Mouse (Mus musculus) spleen, adult 2 months (tissue): ENCODE data around the gene Eif4a2. TPM values are rescaled to one million over a fixed set of nuclear protein-coding genes. Genes with fewer than 3 reads are reported as not detected.

Experiments used
- DNase-seq, 2 experiments: peaks; one replicate each; pipeline versions ENCODE4 v3.0.0 to v3.0.0-alpha.2; 2012 to 2021; ENCODE audit warnings: low spot score in 2 of 2, low read depth in 1 of 2
- H3K27ac ChIP-seq: fragments of 200-500 bp; 2 replicates; pipeline ENCODE4 v1.5.1; 2012; ENCODE audit warnings: low read length, inconsistent platforms; ENCODE audit not compliant: insufficient read depth
- H3K27me3 ChIP-seq: fragments of 200-500 bp; 2 replicates; pipeline ENCODE4 v1.6.1; 2012; ENCODE audit warnings: mild to moderate bottlenecking, moderate library complexity, low read length, inconsistent platforms; ENCODE audit not compliant: control insufficient read depth, insufficient read depth
- H3K36me3 ChIP-seq: fragments of 200-500 bp; 2 replicates; pipeline ENCODE4 v1.6.1; 2012; ENCODE audit warnings: mild to moderate bottlenecking, low read length, inconsistent platforms; ENCODE audit not compliant: control insufficient read depth, insufficient read depth
- H3K4me1 ChIP-seq: fragments of 200-500 bp; 2 replicates; pipeline ENCODE4 v1.6.1; 2011; ENCODE audit warnings: inconsistent platforms; ENCODE audit not compliant: control insufficient read depth, insufficient read depth, insufficient read length
- H3K4me3 ChIP-seq: fragments of 200-500 bp; 2 replicates; pipeline ENCODE4 v1.5.1; 2011; ENCODE audit warnings: mild to moderate bottlenecking, inconsistent platforms; ENCODE audit not compliant: insufficient read depth, insufficient read length; ENCODE audit errors: extremely low read depth
- CTCF ChIP-seq: fragments of 200-500 bp; IDR thresholded peaks from 2 replicates; pipeline ENCODE4 v1.5.1; 2011; ENCODE audit warnings: mild to moderate bottlenecking, inconsistent platforms; ENCODE audit not compliant: insufficient read depth, insufficient read length, insufficient replicate concordance; ENCODE audit errors: extremely low read depth
- POLR2A ChIP-seq: fragments of 200-500 bp; IDR thresholded peaks from 2 replicates; pipeline ENCODE4 v1.6.1; 2011; ENCODE audit warnings: low read depth, low read length, inconsistent platforms
- WGBS: fragments of 180-500 bp; shearing (Covaris S2); methylation state at CpG from one replicate; pipeline ENCODE4 v1.1.7; 2018; 5-methylcytosine and 5-hydroxymethylcytosine counted together
- polyA plus RNA-seq: library from polyadenylated mRNA; depleted of rRNA; stranded (reverse); fragments of >200 nt; gene quantifications from 2 replicates; pipeline ENCODE4 v1.2.3, GENCODE M21; 2012; rRNA removed

The Eif4a2 gene
- polyA plus RNA-seq, 1 experiment, result 62.8 TPM

- Histone ChIP-seq H3K27ac (no peak overlapping the region), H3K36me3 (no peaks in the 10 kb centered on the region), H3K4me1 (no peaks in the 10 kb centered on the region), H3K4me3 (no peak overlapping the region), H3K27me3 (no peaks in the 10 kb centered on the region)
- DNase-seq, result no peak
- WGBS, result 93% methylated on average over 7 of the region's 7 CpGs
- TF ChIP-seq CTCF, result no peak
- no peak for TF ChIP-seq POLR2A
Observed at GRCm38 (mm10) chr16:23158292-23158691, 51.0 kb downstream of the Eif4a2 start.

GRCm38 (mm10) chr16:23158957-23159356, 51.7 kb downstream of the Eif4a2 start:
- Histone ChIP-seq H3K36me3 (no peaks in the 10 kb centered on the region), H3K4me1 (no peaks in the 10 kb centered on the region), H3K27me3 (no peaks in the 10 kb centered on the region), H3K27ac (no peak overlapping the region), H3K4me3 (no peak overlapping the region)
- no peak for DNase-seq
- 80% methylated on average over 2 of the region's 2 CpGs for WGBS
- no peak for TF ChIP-seq POLR2A
- no peak for TF ChIP-seq CTCF

GRCm38 (mm10) chr16:23159749-23160148, 52.5 kb downstream of the Eif4a2 start:
- WGBS, result 46% methylated on average over 2 of the region's 2 CpGs
- TF ChIP-seq POLR2A (no peak), CTCF (no peak)
- H3K36me3 ChIP-seq, result no peaks in the 10 kb centered on the region

GRCm38 (mm10) chr16:23162116-23162515, 54.9 kb downstream of the Eif4a2 start:
- Histone ChIP-seq H3K4me1 (no peaks in the 10 kb centered on the region; the same call in 1 of the 2 replicates), H3K27me3 (no peaks in the 10 kb centered on the region), H3K27ac (no peak overlapping the region), H3K4me3 (no peak overlapping the region), H3K36me3 (no peaks in the 10 kb centered on the region)
- 22% methylated on average over 3 of the region's 3 CpGs for WGBS
- TF ChIP-seq POLR2A (no peak), CTCF (no peak)
- DNase-seq, result no peak

More at GRCm38 (mm10) chr16:23159749-23160148, 52.5 kb downstream of the Eif4a2 start:
- no peak for DNase-seq
- Histone ChIP-seq H3K4me1 (no peaks in the 10 kb centered on the region), H3K27me3 (no peaks in the 10 kb centered on the region), H3K27ac (no peak overlapping the region), H3K4me3 (no peak overlapping the region)

Other genes with a start within 250 kb of the Eif4a2 start
- 9.1 and 9.9 TPM in 2 replicates for gene Tbccd1, start 249.8 kb upstream of the Eif4a2 start, polyA plus RNA-seq
- 13.3 and 16.0 TPM in 2 replicates for gene Dnajb11, start 249.6 kb upstream of the Eif4a2 start, polyA plus RNA-seq
- 0.57 and 0.60 TPM in 2 replicates for gene Ahsg, start 216.2 kb upstream of the Eif4a2 start, polyA plus RNA-seq
- 0.12 TPM in 1 of 2 replicates, not detected in the other for gene Fetub, start 189.1 kb upstream of the Eif4a2 start, polyA plus RNA-seq
- not detected in 2 replicates for gene Hrg, start 156.4 kb upstream of the Eif4a2 start, polyA plus RNA-seq
- gene Kng2, start 78.0 kb upstream of the Eif4a2 start, polyA plus RNA-seq, result not detected in 2 replicates
- gene Kng1, start 49.6 kb upstream of the Eif4a2 start, polyA plus RNA-seq, result 0.04 TPM in 1 of 2 replicates, not detected in the other
- gene Rfc4, start 20.3 kb downstream of the Eif4a2 start, polyA plus RNA-seq, result 0.22 and 0.63 TPM in 2 replicates
- gene Adipoq, start 39.1 kb downstream of the Eif4a2 start, polyA plus RNA-seq, result 2.9 and 5.8 TPM in 2 replicates
- gene St6gal1, start 117.3 kb downstream of the Eif4a2 start, polyA plus RNA-seq, result 30.5 and 33.1 TPM in 2 replicates